Mouse (Mus musculus): ENCODE results near the gene Prkg1.

DNA sequence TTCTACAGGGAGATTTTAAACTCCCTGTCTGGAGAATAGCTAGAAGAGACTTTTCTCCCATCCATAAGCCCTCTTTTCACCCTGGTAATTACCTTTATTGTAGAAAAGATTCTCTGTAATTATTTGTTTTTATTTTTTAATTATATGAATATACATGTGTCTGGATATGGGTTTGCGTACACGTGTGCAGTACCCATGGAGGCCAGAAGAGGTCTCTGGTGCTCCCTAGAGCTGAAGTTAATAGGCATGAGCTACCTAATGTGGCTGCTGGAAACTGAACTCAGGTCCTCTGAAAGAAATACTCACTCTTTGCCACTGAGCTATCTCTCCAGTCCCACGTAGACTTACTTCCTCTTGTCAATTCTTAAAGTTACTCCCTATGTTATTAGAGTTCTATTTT, 937.0 kb downstream of the Prkg1 start:
- no peak for TF ChIP-seq POLR2A (IDR thresholded peaks at IDR 0.05; ENCODE audit: borderline replicate concordance, insufficient read depth, low read length)
- TF ChIP-seq CTCF (IDR thresholded peaks at IDR 0.05; ENCODE audit: borderline replicate concordance, insufficient read depth, low read depth, low read length), result no peak

All from cerebellum, adult 2 months (tissue).